Mouse (Mus musculus): ENCODE results near the gene Ascl5.

Gene Ascl5

DNA sequence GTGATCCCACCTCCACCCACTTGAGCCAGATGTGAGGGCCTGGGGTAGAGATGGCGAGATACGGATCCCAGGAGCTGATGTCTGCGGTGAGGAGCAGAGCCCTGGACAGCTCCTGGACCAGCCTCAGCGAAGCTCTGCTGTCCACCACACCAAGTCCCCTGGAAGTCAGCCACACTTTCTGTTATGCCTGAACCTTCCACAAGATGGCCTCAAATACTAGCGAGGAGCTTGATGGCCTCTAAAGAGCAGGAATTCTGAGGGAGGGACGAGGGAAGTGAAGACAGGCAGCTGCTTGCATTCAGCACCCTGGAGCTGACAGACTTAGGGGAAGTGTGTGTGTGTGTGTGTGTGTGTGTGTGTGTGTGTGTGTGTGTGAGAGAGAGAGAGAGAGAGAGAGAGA lies 861 bp downstream of the Ascl5 start:
- peak; percentile 78 for DNase-seq (ENCODE audit: extremely low spot score)

DNA sequence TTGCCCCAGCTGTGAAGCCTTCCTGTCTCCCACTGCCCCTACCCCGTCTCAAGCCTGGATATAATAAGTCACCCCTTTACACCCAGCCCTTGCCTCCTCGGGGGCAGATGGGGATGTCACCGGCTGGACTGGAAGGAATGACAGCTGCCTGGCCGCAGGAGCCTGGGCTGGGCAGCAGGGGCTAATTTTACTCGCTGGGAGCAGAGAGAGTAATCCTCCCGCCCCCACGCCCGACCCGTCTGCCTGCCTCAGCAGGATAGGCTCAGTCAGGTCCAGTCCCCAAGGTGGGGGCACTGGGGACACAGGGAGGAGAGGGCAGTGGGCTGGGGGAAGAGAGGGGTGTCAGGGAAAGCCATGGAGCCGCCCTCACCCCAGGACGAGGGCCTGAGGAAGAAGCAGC lies 1.9 kb downstream of the Ascl5 start, which contains the start of gene Cacna1s:
Gene Cacna1s, plus strand, starts transcription at position 204 of the 400 bp plus-strand sequence.
- no peak for DNase-seq (ENCODE audit: extremely low spot score)

DNA sequence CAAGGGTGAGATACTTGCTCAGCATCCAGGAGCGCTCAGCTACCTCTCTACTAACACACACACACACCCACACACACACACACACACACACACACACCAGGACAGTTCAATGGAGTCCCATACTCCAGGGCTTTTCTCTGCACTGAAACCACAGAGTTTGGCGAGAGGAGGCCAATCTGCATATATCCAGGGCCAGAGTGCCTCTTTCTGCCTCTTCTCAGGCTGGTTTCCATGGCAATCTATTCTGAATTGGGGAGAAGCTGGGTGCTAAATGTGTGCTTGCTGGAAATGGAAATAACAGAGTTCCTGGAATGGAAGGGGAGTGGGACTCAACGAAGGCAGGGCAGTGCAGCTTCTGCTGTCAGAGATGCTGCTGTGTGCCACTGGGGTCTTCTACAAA lies 5.2 kb downstream of the Ascl5 start:
- no peak for DNase-seq (ENCODE audit: extremely low spot score)

DNA sequence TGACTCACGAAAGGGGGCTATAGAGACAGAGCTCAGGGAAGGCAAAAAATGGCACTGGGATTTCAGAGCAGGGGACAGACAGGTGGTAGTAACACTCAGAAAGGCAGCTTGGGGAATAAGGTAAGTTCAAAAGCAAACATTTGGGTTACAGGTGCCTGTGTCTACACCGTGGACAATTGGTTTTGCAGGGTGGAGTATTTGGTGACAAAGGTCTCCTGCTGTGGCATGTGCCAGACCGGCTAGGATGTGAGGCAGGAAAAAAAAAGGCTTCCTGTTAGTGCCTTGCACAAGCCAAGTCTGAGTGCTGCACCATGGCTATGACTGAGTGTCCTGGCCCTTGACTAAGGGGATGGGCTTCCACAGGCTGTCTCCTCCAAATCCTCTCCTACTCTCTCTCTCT lies 8.0 kb downstream of the Ascl5 start:
- no peak for DNase-seq (ENCODE audit: extremely low spot score)

DNA sequence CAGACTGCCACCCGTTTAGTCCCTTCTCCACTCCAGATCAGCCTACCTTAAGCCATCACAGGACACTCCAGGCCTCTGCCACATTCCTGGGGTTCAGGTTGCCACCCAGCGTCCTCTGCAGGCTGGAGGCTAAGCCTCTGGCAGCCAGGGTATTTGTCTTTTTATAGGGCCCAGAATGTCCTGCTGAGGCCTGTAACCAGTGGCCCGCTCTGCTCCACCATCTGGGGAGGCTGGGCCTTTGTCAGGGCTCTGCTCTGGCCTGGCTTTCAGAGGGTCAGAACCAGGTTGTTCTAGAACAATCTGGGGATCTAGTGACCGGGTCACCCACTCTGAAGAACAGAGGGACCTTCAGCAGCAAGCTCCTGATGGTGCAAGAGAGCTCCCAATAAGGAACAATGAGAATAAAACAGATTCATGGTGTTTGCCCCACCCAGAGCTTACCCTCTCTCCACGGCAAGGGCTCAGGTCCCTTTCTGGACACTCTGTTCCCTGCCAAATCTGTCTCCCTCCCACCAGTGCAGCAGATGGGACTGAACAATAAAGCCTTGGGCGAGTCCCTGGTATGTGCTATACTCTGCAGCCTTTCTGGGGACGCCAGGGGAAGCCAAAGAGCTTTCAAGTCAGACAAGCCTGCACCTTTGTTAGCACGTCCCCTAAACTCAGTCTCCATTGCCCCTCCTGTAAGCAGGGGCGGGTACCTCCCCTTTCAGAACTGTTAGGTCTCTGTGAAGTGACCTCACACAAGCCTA lies 10.6 kb downstream of the Ascl5 start:
- no peak for DNase-seq (ENCODE audit: extremely low spot score)

DNA sequence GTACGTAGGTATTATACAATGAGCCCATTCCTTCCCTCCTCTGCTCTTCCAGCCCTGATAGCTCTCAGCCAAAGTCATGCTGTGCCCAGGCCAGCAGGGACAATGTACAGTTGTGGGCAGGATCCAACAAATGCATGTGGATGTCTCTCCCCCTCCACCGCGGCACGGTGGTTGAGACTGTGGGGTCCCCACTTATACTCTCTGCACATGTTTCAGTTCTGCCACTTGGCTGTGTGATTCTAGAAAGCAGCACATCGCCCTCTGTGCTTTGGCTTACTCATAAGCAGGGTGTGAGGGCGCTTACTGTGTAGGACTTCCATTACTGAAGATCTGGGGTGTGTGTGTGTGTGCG lies 11.2 kb downstream of the Ascl5 start:
- DNase-seq (ENCODE audit: extremely low spot score), result no peak

DNA sequence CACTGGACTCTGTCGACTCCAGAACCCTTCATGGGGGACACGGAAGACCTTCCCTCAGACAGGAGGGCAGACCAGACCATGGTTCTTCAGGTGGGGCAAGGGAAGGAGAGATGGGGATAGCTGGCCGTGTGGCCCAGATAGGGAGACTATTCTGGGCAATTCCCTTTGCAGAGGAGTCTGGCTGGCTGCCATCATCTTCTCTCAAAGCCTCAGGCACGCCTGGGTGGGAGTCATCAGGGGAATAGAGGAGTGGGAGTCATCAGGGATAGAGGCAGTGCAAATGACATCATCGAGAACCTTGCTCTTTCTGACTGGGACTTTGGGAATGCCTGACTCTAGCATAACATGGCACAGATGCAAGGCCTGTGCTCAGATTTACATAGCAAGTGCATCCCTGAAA lies 13.4 kb downstream of the Ascl5 start:
- no peak for DNase-seq (ENCODE audit: extremely low spot score)

DNA sequence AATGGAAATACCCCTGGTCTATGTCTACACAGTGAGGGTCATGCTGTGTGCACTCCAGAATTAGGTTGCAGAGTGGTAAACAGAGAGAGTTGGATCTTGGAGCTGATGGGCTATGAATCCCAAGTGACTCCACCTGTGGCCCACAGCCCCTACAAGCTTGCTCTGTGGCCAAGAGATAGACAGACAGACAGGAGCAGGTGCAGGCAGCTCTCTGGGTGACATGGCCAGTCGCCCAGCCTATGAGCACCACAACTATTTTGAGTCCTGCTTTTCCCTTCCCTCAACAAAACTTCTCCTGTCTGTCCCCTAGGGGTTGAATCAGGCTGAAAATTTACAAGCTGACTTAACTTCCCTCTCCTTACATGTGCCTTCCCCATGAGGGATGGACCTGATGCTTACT lies 16.0 kb downstream of the Ascl5 start:
- DNase-seq (ENCODE audit: extremely low spot score), result no peak

DNA sequence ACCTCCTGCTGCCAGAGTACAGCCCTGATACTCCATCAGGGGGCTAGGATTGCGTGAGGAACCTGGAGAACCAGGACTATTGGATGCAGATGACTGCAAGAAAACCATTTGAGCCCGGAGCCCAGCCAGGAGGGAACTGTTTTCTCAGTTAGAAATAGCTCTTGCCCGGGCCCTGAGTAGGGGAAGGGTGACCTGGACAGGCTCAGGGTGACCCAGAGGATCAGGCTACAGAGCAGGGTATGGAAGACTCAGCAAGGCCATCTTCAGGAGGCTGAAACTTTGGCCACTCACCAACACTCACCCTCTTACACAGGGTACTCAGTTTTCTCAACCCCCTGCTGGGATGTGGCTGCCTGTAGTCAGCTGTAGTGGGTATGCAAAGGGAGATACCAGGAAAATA lies 17.0 kb downstream of the Ascl5 start:
- no peak for DNase-seq (ENCODE audit: extremely low spot score)

DNA sequence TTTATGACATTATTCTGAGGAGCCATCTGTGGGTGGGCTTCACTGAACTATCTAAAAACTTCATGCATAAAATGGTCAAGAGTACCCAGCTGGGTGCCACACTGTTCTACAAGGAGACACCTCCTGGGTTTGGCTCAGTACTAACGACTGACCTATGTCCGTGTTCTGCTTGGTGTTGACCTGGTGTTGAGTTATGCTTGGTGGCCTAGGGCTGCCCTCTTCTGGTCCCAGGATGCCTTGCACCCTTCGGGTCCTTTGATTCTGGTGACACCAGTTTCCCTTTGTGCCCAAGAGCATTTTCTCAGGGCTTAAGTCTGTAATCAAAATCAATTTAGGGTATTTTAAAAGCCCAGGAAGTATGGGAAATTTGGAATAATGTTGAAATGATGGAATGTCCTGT lies 25.5 kb downstream of the Ascl5 start:
- DNase-seq (ENCODE audit: extremely low spot score), result peak; percentile 54

DNA sequence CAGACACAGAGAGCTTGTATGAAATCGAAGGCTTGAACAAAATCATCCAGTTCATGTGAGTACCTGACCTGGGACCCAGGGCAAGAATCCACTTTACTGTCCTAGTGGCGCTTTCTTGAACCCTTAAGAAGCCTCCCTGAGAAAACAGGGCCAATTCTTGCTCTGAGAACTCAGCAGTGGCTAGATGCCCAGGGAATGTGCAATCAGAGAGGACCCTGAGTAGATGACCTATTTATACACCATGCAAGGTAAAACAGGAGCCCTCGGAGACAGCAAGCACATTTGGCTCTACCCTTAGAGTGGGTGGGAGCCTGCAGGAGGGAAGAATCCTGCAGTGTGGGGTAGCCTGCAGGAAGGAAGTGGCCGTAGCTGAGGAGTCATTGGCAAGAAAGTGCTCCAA lies 27.1 kb downstream of the Ascl5 start:
- no peak for DNase-seq (ENCODE audit: extremely low spot score)

DNA sequence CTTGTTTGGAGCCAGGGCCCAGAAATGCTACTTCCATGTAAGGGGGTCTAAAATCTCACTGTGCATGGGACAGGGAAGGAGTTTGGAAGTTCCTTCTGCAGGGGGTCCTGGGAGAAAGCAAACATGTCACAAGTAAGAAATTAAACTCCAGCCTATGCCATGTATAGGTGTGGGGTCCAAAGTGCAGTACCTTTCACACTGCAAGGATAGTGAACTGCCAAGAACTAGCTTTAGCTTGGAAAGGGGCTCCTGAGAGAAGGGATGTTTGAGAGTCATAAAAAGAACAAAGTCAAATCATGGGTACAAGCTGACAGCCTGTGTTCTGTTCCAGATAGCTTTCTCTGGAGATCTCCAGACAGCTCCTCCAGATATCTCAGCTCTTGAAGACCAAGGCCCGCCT lies 30.6 kb downstream of the Ascl5 start:
- DNase-seq (ENCODE audit: extremely low spot score), result no peak

DNA sequence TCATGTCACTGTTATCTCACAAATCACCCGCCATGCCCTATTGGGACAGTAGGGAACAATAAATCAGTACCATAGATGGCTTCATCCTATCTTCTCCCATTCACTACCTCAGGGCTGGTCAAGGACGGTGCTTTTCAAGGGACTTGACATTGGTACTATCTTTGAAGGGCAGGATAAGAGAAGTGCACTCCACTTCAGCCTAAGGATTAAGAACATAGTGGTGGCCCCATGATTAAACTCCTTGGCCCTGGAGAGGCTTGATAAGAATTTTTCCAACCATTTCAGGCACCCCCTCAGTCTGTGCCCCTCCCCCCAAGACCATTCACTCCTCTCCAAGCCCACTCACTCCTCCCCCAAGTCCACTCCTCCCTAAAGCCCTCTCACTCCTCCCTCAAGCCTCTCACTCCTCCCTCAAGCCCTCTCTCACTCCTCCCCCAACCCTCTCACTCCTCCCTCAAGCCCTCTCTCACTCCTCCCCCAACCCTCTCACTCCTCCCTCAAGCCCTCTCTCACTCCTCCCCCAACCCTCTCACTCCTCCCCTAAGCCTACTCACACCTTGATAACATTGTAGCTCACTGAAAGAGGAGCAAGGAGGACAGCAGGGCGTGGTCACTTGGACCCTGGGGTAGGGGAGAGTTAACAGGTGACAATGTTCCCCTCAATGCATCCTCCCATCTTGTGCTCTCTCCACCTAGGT lies 35.5 kb downstream of the Ascl5 start:
- DNase-seq (ENCODE audit: extremely low spot score), result no peak

DNA sequence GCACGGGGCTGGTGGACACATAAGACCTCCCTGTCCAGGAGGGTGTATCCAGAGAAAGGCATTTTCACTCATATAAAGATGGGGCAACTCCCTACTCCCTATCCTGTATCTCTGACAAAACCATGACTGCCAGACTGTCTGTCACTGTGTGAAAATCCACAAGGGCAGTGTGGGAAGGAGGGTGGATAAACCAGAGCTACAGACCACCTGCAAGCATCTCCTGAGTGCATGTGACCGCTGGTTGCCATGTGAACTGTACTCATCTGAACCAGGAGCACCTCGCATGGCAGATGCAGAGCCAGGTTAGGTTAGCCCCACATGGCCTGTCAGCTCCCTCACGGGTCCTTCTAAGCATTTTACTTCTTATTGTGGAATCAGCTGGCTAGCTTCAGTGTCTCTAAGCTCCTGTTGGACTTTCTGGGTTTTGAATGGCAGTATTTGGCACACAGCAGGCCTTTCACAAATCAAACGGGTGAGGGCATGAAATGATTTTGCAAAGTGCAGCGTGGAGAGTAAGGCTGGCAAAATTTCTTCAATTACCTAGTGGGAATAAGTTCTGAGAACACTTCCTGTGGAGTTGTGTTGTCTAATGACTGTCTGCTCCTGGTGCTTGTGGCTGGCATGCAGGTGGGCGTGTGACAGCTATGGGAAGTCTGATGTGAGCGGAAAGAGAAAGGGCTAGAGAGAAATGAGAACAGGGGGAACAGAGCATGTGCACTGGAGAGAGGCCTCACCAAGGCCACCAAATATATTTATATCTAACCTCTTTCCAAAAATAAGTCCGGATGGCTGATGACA lies 39.0 kb downstream of the Ascl5 start:
- DNase-seq (ENCODE audit: extremely low spot score), result no peak

DNA sequence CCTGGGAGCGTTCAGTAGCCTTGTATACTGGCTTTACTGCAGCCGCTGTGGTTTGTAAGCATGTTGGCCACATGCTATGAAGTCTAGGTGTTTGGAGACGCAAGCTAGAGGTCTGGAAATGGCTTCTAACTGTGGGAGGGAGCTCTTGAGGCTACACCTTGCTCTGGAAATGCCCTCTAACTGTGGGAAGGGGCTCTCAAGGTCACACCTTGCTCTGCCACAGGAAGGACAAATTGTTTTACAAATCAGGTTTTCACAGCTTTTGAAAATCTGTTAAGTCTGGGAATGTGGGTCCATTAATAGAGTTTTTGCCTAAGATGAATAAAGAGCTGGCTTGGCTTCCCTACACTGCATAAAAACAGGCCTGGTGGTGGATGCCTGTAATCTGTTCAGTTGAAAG lies 43.1 kb downstream of the Ascl5 start:
- DNase-seq (ENCODE audit: extremely low spot score), result no peak

DNA sequence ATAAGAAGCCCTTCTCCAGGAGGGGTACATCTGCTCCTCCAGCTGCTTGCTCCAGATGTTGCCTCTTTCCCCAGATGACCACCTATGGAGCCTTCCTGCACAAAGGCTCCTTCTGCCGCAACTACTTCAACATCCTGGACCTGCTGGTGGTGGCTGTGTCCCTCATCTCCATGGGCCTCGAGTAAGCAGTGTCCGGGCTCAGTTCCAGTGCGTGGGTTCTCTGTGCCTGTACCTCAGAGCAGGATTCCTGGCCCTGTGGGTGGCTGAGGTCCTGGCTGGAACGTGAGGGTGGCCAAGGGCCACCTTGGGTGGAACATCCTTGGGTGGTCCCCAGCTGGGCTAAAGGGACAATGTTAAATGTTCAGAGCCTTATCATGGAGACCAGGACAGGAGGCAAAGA lies 44.2 kb downstream of the Ascl5 start:
- no peak for DNase-seq (ENCODE audit: extremely low spot score)
